Mouse (Mus musculus) brain, embryonic 14.5 days (tissue): ENCODE measurements at regions not wholly inside any gene's neighbourhood (a gene's known extent, or its start where the extent isn't known, plus 50 kb on each side); places are given as distances from the start of the nearest gene placed in this dataset.

Source experiments
- CTCF ChIP-seq: fragments of 200-500 bp; IDR thresholded peaks from 2 replicates; pipeline ENCODE4 v1.5.1; 2012; ENCODE audit warnings: inconsistent platforms, mild to moderate bottlenecking, moderate library complexity, borderline replicate concordance; ENCODE audit not compliant: insufficient read depth, insufficient read length; ENCODE audit errors: extremely low read depth
- POLR2A ChIP-seq: fragments of 200-500 bp; IDR thresholded peaks from 2 replicates; pipeline ENCODE4 v1.6.1; 2012; ENCODE audit warnings: mild to moderate bottlenecking, inconsistent platforms, borderline replicate concordance; ENCODE audit not compliant: poor library complexity, insufficient read depth, insufficient read length, severe bottlenecking; ENCODE audit errors: extremely low read depth

DNA sequence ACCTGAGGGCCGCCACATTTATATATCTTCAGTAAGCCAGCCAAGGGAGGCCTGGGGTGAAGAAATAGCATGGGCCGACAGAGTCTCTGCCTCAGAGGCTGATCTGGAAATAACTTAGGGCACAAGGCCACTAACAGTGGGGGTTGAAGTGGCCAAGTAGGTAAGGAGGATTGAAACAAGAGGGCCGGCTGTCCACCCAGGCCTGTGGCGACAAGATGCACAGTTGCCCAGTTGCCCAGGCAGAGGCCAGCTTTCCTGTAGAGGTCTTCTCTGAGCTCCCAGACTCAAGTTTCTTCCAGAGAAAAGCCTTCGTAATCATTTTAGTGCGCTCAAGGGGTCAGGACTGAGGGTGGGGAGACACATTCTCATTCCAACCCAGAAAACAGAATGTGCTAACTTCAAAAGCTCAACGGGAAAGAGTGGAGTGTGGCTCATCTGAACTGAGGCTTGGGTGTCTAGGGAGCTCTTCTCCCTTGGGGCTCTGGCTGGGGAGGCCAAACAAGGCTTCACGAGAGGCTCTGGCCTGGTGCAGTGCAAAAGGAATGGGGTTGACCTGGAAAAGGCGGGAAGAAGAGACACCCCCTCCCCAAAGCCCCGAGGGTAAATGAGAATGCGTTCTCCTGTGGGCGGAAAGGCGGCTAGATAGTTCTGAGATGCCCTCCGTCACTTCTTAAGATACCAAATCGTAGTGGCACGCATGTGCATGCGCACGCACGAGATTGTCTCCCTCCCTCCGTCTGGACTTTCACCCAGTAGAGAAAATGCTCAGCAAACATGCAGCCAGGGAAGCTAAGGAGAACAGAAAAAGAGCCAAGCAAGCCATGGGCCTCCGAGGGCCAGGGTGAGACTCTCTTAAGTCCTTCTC, 112.7 kb upstream of the Lemd2 start:
- TF ChIP-seq POLR2A (no peak), CTCF (no peak)
